Mouse (Mus musculus): ENCODE results near the gene Crybg3. TPM values are rescaled to one million over a fixed set of nuclear protein-coding genes. Genes with fewer than 3 reads are reported as not detected.
"Not testable (repeated sequence)": the region's sequence is repeated elsewhere in the genome, so short reads cannot be mapped to it uniquely, and the experiment has no call there.

Gene Crybg3
- polyA plus RNA-seq, 1 experiment: 11.8 TPM

DNA sequence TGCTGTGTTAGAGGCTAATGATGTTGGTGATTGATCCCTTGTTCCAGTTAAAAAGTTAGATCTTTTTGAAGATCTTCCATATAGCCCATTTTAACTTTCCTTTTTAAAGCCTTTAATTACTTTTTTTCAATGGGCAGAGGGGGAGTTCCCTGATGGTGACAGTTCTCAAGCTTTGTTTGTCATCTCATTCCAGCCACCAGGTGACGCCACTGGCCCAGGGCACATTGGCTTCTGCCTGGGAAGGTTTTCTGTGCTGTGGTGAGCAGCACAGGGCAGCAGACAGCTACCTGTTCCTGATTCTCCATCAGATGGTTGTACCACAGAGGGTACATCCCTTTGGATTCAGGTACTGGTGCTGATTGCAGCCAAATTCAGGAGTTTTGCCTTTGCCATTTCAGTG, 126.0 kb downstream of the Crybg3 start:
- H3K4me3 ChIP-seq (ENCODE audit: low read depth, low read length): no peak overlapping the region
- H3K27me3 ChIP-seq (ENCODE audit: control insufficient read depth, insufficient read depth, low read length, poor library complexity, severe bottlenecking): no peaks in the 10 kb centered on the region
- H3K9me3 ChIP-seq (replicated peaks; ENCODE audit: control insufficient read depth, insufficient read depth, low read length, poor library complexity, severe bottlenecking): no peaks in the 10 kb centered on the region
- TF ChIP-seq EP300 (IDR thresholded peaks at IDR 0.05; ENCODE audit: insufficient read depth, low read depth, low read length): no peak
- TF ChIP-seq CTCF (IDR thresholded peaks at IDR 0.05; ENCODE audit: low read depth, low read length): peak; percentile 95
- no peak overlapping the region for H3K9ac ChIP-seq (ENCODE audit: low read depth, poor library complexity, severe bottlenecking)
- no peaks in the 10 kb centered on the region for H3K4me1 ChIP-seq (ENCODE audit: control insufficient read depth, insufficient read depth, low read length)
- H3K27ac ChIP-seq (ENCODE audit: insufficient read depth, low read length): no peak overlapping the region
- peaks cover 33% of the 10 kb centered on the region for H3K36me3 ChIP-seq (ENCODE audit: control insufficient read depth, insufficient read depth, low read length, poor library complexity, severe bottlenecking)

DNA sequence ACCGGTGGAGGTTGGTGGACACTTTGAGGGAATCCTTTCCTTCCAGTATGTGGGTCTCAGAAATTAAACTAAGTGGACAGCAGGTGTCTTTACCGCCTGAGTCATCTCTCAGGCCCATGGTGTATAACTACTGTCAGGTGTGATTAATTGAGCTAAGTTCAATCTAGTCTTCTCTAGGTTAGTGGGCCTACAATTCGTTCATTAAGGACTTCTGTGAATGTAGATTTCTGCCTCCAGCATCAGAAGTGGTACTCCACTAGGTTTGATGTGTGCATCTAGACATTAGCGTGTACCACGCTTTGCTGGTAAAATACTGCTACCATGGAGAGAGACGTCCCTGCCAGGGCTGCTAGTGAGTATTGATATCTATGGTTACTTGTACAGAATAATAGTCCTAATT, 128.2 kb downstream of the Crybg3 start:
- H3K36me3 ChIP-seq (ENCODE audit: control insufficient read depth, insufficient read depth, low read length, poor library complexity, severe bottlenecking): peaks cover 17% of the 10 kb centered on the region
- peak overlapping the region; percentile 27 for H3K9ac ChIP-seq (ENCODE audit: low read depth, poor library complexity, severe bottlenecking)
- H3K4me1 ChIP-seq (ENCODE audit: control insufficient read depth, insufficient read depth, low read length): no peaks in the 10 kb centered on the region
- no peaks in the 10 kb centered on the region for H3K9me3 ChIP-seq (replicated peaks; ENCODE audit: control insufficient read depth, insufficient read depth, low read length, poor library complexity, severe bottlenecking)
- no peak overlapping the region for H3K27ac ChIP-seq (ENCODE audit: insufficient read depth, low read length)
- no peak overlapping the region; the same call in 1 of the 2 replicates for H3K4me3 ChIP-seq (ENCODE audit: low read depth, low read length)
- TF ChIP-seq POLR2A (IDR thresholded peaks at IDR 0.05; ENCODE audit: insufficient read depth, low read length): no peak
- TF ChIP-seq EP300 (IDR thresholded peaks at IDR 0.05; ENCODE audit: insufficient read depth, low read depth, low read length): no peak
- TF ChIP-seq CTCF (IDR thresholded peaks at IDR 0.05; ENCODE audit: low read depth, low read length): no peak
- no peaks in the 10 kb centered on the region for H3K27me3 ChIP-seq (ENCODE audit: control insufficient read depth, insufficient read depth, low read length, poor library complexity, severe bottlenecking)

DNA sequence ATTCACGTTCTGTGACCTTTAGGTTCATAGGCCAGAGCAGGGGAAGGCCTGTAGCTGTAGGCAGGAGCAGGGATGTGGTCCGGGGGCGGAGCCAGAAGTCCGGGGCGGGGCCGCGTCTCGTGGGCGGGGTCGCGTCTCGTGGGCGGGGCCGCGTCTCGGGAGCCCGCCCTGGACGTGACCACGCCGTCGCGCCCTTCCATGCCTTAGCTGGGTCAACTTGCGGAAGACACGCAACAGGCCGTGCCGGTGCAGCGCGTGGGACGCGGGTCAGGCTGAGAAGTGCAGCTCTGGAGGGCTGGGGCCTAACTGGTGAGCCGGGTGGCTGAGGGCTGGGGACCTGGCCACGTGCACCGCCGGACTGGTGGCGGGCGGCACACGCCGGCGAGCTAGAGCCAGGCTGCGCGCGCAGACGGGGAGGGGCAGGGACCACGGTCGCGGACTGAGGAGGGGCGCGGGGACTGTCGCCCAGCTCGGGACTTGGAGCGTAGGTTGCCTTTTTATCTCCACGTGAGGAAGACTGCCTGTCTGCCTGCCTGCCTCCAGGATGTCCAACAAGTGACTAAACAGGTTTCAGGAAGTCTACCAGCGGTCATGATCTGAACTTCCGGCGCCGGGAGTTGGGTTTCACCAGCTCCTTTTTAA, 129.0 kb downstream of the Crybg3 start, which contains the start of gene Riox2:
TSS of gene Riox2 (plus strand) at position 139 of the 642 bp plus-strand sequence.
- Histone ChIP-seq H3K9me3 (replicated peaks; ENCODE audit: control insufficient read depth, insufficient read depth, low read length, poor library complexity, severe bottlenecking) (no peaks in the 10 kb centered on the region), H3K4me1 (ENCODE audit: control insufficient read depth, insufficient read depth, low read length) (no peaks in the 10 kb centered on the region), H3K9ac (ENCODE audit: low read depth, poor library complexity, severe bottlenecking) (peak within 1 kb of the TSS; percentile 27), H3K4me3 (ENCODE audit: low read depth, low read length) (peak within 1 kb of the TSS; percentile 79), H3K27me3 (ENCODE audit: control insufficient read depth, insufficient read depth, low read length, poor library complexity, severe bottlenecking) (no peaks in the 10 kb centered on the region), H3K27ac (ENCODE audit: insufficient read depth, low read length) (no peak within 1 kb of the TSS), H3K36me3 (ENCODE audit: control insufficient read depth, insufficient read depth, low read length, poor library complexity, severe bottlenecking) (peaks cover 14% of the 10 kb centered on the region)
- TF ChIP-seq CTCF (IDR thresholded peaks at IDR 0.05; ENCODE audit: low read depth, low read length) (no peak), EP300 (IDR thresholded peaks at IDR 0.05; ENCODE audit: insufficient read depth, low read depth, low read length) (no peak), POLR2A (IDR thresholded peaks at IDR 0.05; ENCODE audit: insufficient read depth, low read length) (no peak)

DNA sequence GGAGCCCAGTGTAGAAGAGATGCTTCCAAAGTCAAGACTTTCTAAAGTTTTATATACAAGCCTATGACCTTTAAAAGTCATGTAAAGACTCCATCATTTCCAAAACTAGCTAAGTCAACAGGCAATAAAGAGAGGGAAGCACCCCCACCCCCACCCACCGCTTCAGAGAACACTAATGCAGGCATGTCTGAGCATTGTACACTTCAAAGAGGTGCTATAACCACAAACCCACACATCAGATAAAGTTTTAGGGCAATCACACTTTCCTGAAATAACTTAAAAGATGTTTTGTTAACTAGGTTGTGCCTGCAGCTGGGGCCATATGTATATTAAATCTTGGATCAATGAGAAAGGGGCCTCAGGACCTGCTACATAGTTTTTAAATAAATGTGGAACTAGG, 130.9 kb downstream of the Crybg3 start:
- Histone ChIP-seq H3K27me3 (ENCODE audit: control insufficient read depth, insufficient read depth, low read length, poor library complexity, severe bottlenecking) (no peaks in the 10 kb centered on the region), H3K27ac (ENCODE audit: insufficient read depth, low read length) (no peak overlapping the region), H3K9me3 (replicated peaks; ENCODE audit: control insufficient read depth, insufficient read depth, low read length, poor library complexity, severe bottlenecking) (no peaks in the 10 kb centered on the region), H3K4me3 (ENCODE audit: low read depth, low read length) (no peak overlapping the region), H3K36me3 (ENCODE audit: control insufficient read depth, insufficient read depth, low read length, poor library complexity, severe bottlenecking) (no peaks in the 10 kb centered on the region), H3K4me1 (ENCODE audit: control insufficient read depth, insufficient read depth, low read length) (no peaks in the 10 kb centered on the region), H3K9ac (ENCODE audit: low read depth, poor library complexity, severe bottlenecking) (no peak overlapping the region)
- TF ChIP-seq CTCF (IDR thresholded peaks at IDR 0.05; ENCODE audit: low read depth, low read length) (no peak), EP300 (IDR thresholded peaks at IDR 0.05; ENCODE audit: insufficient read depth, low read depth, low read length) (no peak), POLR2A (IDR thresholded peaks at IDR 0.05; ENCODE audit: insufficient read depth, low read length) (no peak)

DNA sequence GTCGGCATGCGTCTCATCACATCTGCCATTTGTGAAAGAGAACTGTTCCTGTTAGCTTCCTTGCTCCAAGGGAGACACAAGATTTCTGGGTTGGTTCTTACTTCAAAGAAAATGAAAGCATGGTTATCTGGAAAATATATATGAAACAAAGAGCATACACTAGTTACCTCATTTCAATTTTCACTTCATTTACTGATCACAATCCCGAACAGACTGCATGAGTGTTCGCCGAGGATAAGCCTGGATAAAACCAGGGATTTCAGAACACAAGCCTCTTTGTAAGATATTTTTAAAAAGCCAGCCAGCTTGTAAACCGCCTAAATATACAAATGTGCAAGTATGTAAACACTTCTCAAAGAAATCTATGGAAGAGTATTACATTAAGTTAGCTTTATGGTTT, 136.8 kb downstream of the Crybg3 start:
- no peak overlapping the region for H3K27ac ChIP-seq (ENCODE audit: insufficient read depth, low read length)
- no peak for TF ChIP-seq CTCF (IDR thresholded peaks at IDR 0.05; ENCODE audit: low read depth, low read length)
- TF ChIP-seq POLR2A (IDR thresholded peaks at IDR 0.05; ENCODE audit: insufficient read depth, low read length): no peak
- TF ChIP-seq EP300 (IDR thresholded peaks at IDR 0.05; ENCODE audit: insufficient read depth, low read depth, low read length): no peak

DNA sequence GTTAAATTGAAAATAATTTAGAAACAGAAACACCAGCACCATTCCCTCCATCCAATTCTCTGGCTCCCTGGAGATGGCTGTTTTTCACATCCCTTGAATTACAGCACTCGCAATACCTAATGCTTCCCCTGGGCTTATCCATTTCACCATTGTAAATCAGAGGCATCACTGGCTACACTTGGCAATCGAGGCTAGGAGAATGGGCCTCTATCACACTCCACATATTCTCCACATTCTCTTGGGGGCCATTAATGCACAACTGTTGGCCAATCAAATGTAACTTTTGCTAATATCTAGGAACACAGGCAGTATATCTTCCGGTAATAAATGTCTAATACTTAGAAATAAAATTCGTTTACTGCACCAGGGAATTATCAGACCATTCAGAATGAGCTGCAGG, 137.2 kb downstream of the Crybg3 start:
- Histone ChIP-seq H3K36me3 (ENCODE audit: control insufficient read depth, insufficient read depth, low read length, poor library complexity, severe bottlenecking) (no peaks in the 10 kb centered on the region), H3K9ac (ENCODE audit: low read depth, poor library complexity, severe bottlenecking) (no peak overlapping the region)
- TF ChIP-seq CTCF (IDR thresholded peaks at IDR 0.05; ENCODE audit: low read depth, low read length) (no peak), EP300 (IDR thresholded peaks at IDR 0.05; ENCODE audit: insufficient read depth, low read depth, low read length) (no peak), POLR2A (IDR thresholded peaks at IDR 0.05; ENCODE audit: insufficient read depth, low read length) (no peak)

More for the DNA sequence above, 136.8 kb downstream of the Crybg3 start:
- Histone ChIP-seq H3K4me3 (ENCODE audit: low read depth, low read length) (no peak overlapping the region), H3K36me3 (ENCODE audit: control insufficient read depth, insufficient read depth, low read length, poor library complexity, severe bottlenecking) (no peaks in the 10 kb centered on the region), H3K27me3 (ENCODE audit: control insufficient read depth, insufficient read depth, low read length, poor library complexity, severe bottlenecking) (no peaks in the 10 kb centered on the region), H3K9ac (ENCODE audit: low read depth, poor library complexity, severe bottlenecking) (no peak overlapping the region), H3K9me3 (replicated peaks; ENCODE audit: control insufficient read depth, insufficient read depth, low read length, poor library complexity, severe bottlenecking) (no peaks in the 10 kb centered on the region), H3K4me1 (ENCODE audit: control insufficient read depth, insufficient read depth, low read length) (no peaks in the 10 kb centered on the region)

DNA sequence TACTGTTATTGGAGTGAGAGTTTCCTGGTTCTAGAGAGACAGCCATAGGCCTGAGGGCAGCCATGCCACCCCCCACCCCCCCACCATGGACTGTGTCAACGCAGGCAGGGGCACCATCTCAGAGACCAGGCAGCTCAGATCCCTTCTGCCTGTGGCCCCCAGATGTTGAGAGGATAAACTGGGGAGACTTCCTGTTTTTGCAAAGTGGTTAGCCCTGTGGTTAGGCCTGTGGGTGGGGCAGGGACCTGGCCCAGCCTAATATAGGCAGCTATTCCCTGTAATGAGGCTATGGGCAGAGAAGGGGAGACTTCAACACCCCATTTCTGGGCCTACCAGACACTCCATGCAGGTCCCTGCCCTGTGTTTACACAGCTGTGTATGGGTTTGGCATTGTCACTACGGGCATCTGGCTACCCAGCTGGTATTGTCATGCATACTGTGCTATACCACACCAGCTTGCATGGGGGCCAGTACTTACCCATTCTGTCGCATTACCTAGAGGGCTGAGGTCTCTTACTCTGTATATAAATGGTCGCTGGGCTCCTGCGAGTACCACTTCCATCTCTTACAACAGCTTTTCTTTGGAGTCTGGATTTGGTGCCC, 141.4 kb downstream of the Crybg3 start:
- not testable (repeated sequence) for H3K9me3 ChIP-seq (replicated peaks; ENCODE audit: control insufficient read depth, insufficient read depth, low read length, poor library complexity, severe bottlenecking); H3K4me1 ChIP-seq (ENCODE audit: control insufficient read depth, insufficient read depth, low read length); H3K4me3 ChIP-seq (ENCODE audit: low read depth, low read length); H3K36me3 ChIP-seq (ENCODE audit: control insufficient read depth, insufficient read depth, low read length, poor library complexity, severe bottlenecking); H3K9ac ChIP-seq (ENCODE audit: low read depth, poor library complexity, severe bottlenecking); H3K27me3 ChIP-seq (ENCODE audit: control insufficient read depth, insufficient read depth, low read length, poor library complexity, severe bottlenecking); H3K27ac ChIP-seq (ENCODE audit: insufficient read depth, low read length)

More for the DNA sequence above, 137.2 kb downstream of the Crybg3 start:
- Histone ChIP-seq H3K9me3 (replicated peaks; ENCODE audit: control insufficient read depth, insufficient read depth, low read length, poor library complexity, severe bottlenecking) (no peaks in the 10 kb centered on the region), H3K27me3 (ENCODE audit: control insufficient read depth, insufficient read depth, low read length, poor library complexity, severe bottlenecking) (no peaks in the 10 kb centered on the region), H3K4me3 (ENCODE audit: low read depth, low read length) (no peak overlapping the region), H3K4me1 (ENCODE audit: control insufficient read depth, insufficient read depth, low read length) (no peaks in the 10 kb centered on the region), H3K27ac (ENCODE audit: insufficient read depth, low read length) (no peak overlapping the region)
